Mouse (Mus musculus) small intestine, adult 2 months (tissue): ENCODE measurements around the gene Tnip2. TPM values are rescaled to one million over a fixed set of nuclear protein-coding genes. Genes with fewer than 3 reads are reported as not detected.

Experiments used
- H3K27ac ChIP-seq: fragments of 200-500 bp; 2 replicates; pipeline ENCODE4 v1.5.1; 2012; ENCODE audit warnings: low read depth, low read length, control low read depth, inconsistent platforms; ENCODE audit not compliant: insufficient read depth
- H3K27me3 ChIP-seq: fragments of 200-500 bp; 2 replicates; pipeline ENCODE4 v1.6.1; 2012; ENCODE audit warnings: mild to moderate bottlenecking, moderate library complexity, low read length, inconsistent platforms; ENCODE audit not compliant: control insufficient read depth, insufficient read depth
- H3K36me3 ChIP-seq: fragments of 200-500 bp; 2 replicates; pipeline ENCODE4 v1.6.1; 2012; ENCODE audit warnings: mild to moderate bottlenecking, low read length, control low read depth, inconsistent platforms; ENCODE audit not compliant: control insufficient read depth, insufficient read depth
- H3K4me1 ChIP-seq: fragments of 200-500 bp; 2 replicates; pipeline ENCODE4 v1.6.1; 2012; ENCODE audit warnings: low read length, inconsistent platforms, mixed read lengths; ENCODE audit not compliant: control insufficient read depth, insufficient read depth, insufficient read length
- H3K4me3 ChIP-seq: fragments of 200-500 bp; 2 replicates; pipeline ENCODE4 v1.5.1; 2012; ENCODE audit warnings: low read depth, mild to moderate bottlenecking, control low read depth, inconsistent platforms, low read length, moderate library complexity
- CTCF ChIP-seq: fragments of 200-500 bp; IDR thresholded peaks from 2 replicates; pipeline ENCODE4 v1.5.1; 2012; ENCODE audit warnings: low read depth, mild to moderate bottlenecking, control low read depth, inconsistent platforms, low read length, moderate library complexity, mixed read lengths; ENCODE audit not compliant: insufficient replicate concordance, insufficient read length; ENCODE audit errors: extremely low read depth
- POLR2A ChIP-seq: fragments of 200-500 bp; IDR thresholded peaks from 2 replicates; pipeline ENCODE4 v1.6.1; 2012; ENCODE audit warnings: low read depth, mild to moderate bottlenecking, control low read depth, inconsistent platforms, low read length, moderate library complexity
- WGBS: fragments of 180-500 bp; shearing (Covaris S2); methylation state at CpG from one replicate; pipeline ENCODE4 v1.1.7; 2018; 5-methylcytosine and 5-hydroxymethylcytosine counted together
- polyA plus RNA-seq: library from polyadenylated mRNA; depleted of rRNA; stranded (reverse); fragments of >200 nt; gene quantifications from 2 replicates; pipeline ENCODE4 v1.2.3, GENCODE M21; 2012; rRNA removed

Tnip2 gene
- polyA plus RNA-seq: 7.2 and 13.8 TPM in 2 replicates

DNA sequence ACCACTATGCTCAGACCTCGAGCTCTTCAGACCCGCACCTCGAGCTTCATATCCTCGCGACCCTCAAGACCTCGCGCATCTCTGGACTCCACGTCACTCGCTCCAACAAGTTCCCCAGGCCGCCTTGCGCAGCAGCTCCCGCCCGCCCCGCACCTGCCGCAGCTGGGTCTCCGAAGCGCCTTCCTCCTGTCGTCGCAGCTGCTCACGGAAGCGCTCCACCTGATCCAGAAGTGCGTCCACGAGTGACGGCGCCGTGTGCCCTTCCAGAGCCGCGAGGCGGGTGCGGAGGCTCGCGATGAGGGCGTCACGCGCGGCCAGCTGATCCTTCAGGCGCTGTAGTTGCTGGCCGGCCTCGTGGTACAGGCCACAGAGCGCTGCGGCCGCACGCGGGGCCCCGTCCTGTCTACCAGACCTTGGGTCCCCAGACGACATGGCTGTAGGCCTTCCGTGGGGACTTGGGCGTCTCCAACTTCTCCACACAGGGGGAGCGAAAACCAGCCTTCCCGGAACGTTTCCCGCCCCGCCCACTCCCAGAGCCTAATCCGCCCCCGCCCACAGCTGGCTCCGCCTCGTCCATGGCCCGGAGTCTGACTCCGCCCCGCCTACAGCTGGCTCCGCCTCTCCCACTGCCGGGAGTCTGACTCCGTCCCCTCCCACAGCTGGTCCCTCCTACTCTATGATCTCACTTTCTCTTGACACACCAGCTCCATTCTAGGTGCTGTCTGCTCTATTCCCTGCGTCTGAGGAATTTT is at the start of gene Tnip2:
Tnip2 (minus strand) TSS at position 526 of the 752 bp plus-strand sequence.
- Histone ChIP-seq H3K27me3 (no peaks in the 10 kb centered on the region), H3K4me1 (peaks cover 5% of the 10 kb centered on the region; the same call in 1 of the 2 replicates), H3K4me3 (peak within 1 kb of the TSS; percentile 81), H3K36me3 (no peaks in the 10 kb centered on the region), H3K27ac (peak within 1 kb of the TSS; percentile 44)
- TF ChIP-seq POLR2A (peak; percentile 70), CTCF (no peak)
- WGBS: under 1% methylated on average over 62 of the region's 64 CpGs

DNA sequence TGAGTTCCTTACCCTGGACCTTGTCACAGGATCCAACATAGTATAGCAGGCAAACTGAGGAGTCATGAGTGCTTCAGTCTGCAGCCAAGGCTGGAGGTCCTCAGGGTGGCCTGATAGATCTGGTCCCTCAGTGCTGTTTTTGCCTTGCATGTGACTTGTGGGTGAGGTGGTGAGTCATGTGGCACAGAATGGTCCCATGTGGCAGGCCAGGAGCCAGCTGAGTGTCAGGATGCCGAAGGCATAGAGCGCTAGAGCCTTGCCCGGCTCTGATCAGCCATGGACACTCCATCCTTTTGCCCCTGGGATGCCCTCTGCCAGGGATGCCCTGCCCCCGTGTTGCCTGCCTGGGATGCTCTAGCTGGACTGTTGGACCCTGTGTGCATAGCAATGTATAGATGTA is 38.0 kb upstream of the Tnip2 start:
- TF ChIP-seq POLR2A (no peak), CTCF (no peak)
- no peak overlapping the region for H3K27ac ChIP-seq
- 81% methylated on average over 4 of the region's 4 CpGs for WGBS
- peaks cover 30% of the 10 kb centered on the region for H3K4me1 ChIP-seq
- H3K27me3 ChIP-seq: no peaks in the 10 kb centered on the region
- H3K4me3 ChIP-seq: no peak overlapping the region
- peaks cover 15% of the 10 kb centered on the region for H3K36me3 ChIP-seq

DNA sequence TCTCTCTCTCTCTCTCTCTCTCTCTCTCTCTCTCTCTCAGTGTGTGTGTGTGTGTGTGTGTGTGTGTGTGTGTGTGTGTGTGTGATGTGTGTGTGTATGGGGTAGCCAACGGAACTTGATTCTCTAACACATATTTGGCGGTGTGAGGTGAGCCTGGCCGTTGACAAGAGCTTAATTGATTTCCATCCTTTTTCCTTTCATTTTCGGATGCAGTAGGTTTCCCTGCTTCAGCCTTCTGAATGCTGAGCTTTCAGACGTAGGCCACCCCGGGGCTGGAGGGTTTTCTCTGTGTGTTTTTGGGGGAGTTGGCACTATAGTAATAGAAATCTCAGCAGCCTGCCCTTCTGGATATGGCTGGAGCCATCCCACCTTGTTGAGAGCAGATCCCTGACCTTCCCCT is 36.5 kb upstream of the Tnip2 start:
- Histone ChIP-seq H3K4me1 (peaks cover 32% of the 10 kb centered on the region), H3K27me3 (no peaks in the 10 kb centered on the region), H3K27ac (no peak overlapping the region), H3K36me3 (peaks cover 6% of the 10 kb centered on the region; the same call in 1 of the 2 replicates), H3K4me3 (peak overlapping the region; percentile 79)
- TF ChIP-seq CTCF: no peak
- TF ChIP-seq POLR2A: no peak
- WGBS: 13% methylated on average over 6 of the region's 6 CpGs

DNA sequence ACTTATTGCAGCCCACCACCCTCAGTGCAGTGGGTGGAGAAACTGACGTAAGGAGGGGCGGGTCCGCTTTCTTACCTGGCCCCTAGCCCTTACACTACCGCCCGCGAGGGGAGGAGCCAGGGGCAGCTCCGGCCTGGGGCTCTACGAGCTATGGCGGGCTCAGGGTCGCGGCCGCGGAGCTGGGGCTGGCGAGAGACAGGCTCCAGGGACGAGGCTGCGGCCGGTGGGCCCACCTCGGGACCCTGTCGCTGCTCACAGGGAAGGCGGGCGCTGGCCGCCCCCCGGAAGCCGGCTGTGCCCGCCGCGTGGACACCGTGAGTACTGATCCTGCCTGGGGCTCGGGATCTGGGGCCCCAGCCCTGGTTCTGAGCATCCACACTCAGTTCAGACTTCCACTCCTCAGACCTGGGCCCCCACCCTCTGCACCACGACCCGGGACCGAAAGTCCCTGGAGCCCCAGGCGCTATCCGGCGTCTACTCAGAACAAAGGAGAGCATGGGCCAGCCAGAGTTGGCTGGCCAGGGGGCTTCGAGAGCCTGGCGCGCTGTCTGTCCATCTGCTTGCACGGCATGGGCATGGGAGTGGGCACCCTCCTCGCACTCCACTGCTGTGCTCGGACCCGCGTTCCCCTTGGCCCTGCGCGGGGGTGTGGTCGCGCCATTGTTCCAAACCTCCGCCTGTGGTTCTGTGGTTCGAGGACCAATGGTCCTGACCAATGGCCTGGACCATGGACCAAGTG is 35.9 kb upstream of the Tnip2 start:
- Histone ChIP-seq H3K27ac (no peak overlapping the region), H3K4me3 (peak overlapping the region; percentile 79), H3K36me3 (peaks cover 6% of the 10 kb centered on the region; the same call in 1 of the 2 replicates), H3K4me1 (peaks cover 32% of the 10 kb centered on the region), H3K27me3 (no peaks in the 10 kb centered on the region)
- 1% methylated on average over 49 of the region's 49 CpGs for WGBS
- TF ChIP-seq CTCF (no peak), POLR2A (peak; percentile 17)

- H3K27ac ChIP-seq: no peak overlapping the region
- TF ChIP-seq CTCF: no peak
- TF ChIP-seq POLR2A: no peak
- peaks cover 6% of the 10 kb centered on the region; the same call in 1 of the 2 replicates for H3K36me3 ChIP-seq
- 4% methylated on average over 8 of the region's 8 CpGs for WGBS
- H3K4me1 ChIP-seq: peaks cover 32% of the 10 kb centered on the region
- no peaks in the 10 kb centered on the region for H3K27me3 ChIP-seq
- H3K4me3 ChIP-seq: peak overlapping the region; percentile 79
Measured at GRCm38 (mm10) chr5:34549135-34549482, 35.3 kb upstream of the Tnip2 start.

- H3K4me1 ChIP-seq: peaks cover 23% of the 10 kb centered on the region
Measured at GRCm38 (mm10) chr5:34547410-34547809, 33.6 kb upstream of the Tnip2 start.

GRCm38 (mm10) chr5:34543114-34543513 is 29.3 kb upstream of the Tnip2 start:
- Histone ChIP-seq H3K36me3 (no peaks in the 10 kb centered on the region), H3K27ac (peak overlapping the region; percentile 51), H3K4me3 (peak overlapping the region; percentile 55), H3K27me3 (no peaks in the 10 kb centered on the region), H3K4me1 (peaks cover 6% of the 10 kb centered on the region)
- 51% methylated on average over 4 of the region's 4 CpGs for WGBS
- TF ChIP-seq POLR2A (no peak), CTCF (no peak)

More at GRCm38 (mm10) chr5:34547410-34547809, 33.6 kb upstream of the Tnip2 start:
- H3K27me3 ChIP-seq: no peaks in the 10 kb centered on the region
- H3K27ac ChIP-seq: no peak overlapping the region
- peaks cover 3% of the 10 kb centered on the region; the same call in 1 of the 2 replicates for H3K36me3 ChIP-seq
- TF ChIP-seq CTCF (peak; percentile 60; the same call in 1 of the 2 replicates), POLR2A (no peak)
- no peak overlapping the region for H3K4me3 ChIP-seq
